Mouse (Mus musculus) neural tube, postnatal 0 days (tissue): Measurements from ENCODE around the gene Cdv3. TPM values are rescaled to one million over a fixed set of nuclear protein-coding genes. Genes with fewer than 3 reads are reported as not detected.

Source experiments
- polyA plus RNA-seq: library from polyadenylated mRNA; unstranded; fragments of >200 nt; fragmentation: Nextera tagmentation; extraction: Ambion mirVana; gene quantifications from 2 replicates; pipeline ENCODE4 v1.2.1, GENCODE M21; 2015

The Cdv3 gene
- 72.4 and 78.5 TPM in 2 replicates for polyA plus RNA-seq

DNA sequence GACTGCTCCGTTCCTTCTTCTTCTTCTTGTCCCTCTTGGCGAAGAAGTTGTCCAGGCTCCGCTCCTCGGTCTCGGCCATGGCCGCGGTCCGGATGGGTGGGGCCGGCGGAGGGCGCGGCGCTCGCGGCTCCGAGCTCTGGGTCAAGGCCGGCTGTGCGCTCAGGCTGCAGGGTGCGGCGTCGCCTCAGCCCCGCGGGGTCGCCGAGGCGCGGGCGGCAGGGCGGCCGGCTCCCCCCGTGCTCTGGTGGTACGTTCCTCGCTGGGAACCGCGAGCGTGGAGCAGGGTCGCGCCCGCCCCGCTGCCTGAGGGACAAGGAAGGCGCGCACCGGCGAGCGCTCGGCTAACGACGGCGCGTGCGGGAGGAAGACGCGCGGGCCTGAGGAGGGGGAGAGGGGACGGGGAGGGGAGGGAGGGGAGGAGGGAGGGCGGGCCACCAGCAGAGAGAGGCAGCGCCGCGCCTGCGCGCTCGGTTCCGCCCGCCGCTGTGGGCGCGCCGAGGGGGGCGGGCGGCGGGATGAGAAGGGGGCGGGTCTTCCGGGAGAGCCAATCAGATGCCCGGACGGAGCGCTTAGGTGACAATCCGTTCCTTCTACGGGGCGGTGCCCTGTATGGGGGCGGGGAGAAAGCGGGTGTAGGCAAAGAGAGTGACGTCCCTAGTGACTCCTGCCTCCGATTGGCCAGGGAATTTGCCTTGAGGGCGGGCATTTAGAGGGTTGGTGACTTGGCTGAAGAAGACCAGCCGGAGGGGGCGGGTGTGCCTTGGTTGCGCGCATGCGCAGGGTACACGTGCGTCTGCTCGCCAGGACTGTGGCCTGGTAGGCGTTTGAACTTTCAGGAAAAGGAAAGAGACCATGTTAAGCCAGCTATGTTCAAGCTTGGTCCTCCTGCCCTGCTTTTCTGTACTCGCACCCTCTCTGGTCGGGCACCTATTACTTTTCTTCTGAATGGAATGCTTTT is at the start of gene Cdv3:
TSS of gene Cdv3 (minus strand) at position 551 of the 958 bp plus-strand sequence.

DNA sequence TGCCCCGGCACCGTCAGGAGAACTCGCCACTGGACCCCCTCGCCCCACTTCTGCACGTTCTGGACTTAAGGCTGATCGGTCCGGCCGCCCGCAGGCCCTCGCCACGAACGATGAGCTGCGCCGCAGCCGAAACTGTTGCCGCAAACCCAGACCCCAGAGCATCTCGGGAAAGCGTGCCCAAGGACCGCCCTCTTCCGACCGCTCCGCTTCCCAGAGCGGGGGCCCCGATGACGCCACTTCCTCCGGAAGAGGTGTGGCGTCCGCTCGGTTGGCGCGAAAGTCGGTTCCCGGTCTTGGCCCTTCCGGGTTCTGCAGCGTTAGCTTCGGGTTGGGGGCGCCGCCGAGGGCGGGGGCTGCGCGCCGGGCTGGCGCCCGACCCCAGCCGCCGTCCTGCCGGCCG is 60.7 kb downstream of the Cdv3 start, which contains the start of the genes 1300017J02Rik and Topbp1:
TSS of gene 1300017J02Rik (minus strand) at position 156 of the 400 bp plus-strand sequence.
TSS of gene Topbp1 (plus strand) at position 289 of the 400 bp plus-strand sequence.

Other genes with a start within 250 kb of the Cdv3 start
- gene Srprb, start 163.7 kb downstream of the Cdv3 start, polyA plus RNA-seq, result 49.7 and 52.0 TPM in 2 replicates
- 2.3 TPM in 1 of 2 replicates, not detected in the other for gene Gm20425, start 135.5 kb downstream of the Cdv3 start, polyA plus RNA-seq
- 48.5 and 49.8 TPM in 2 replicates for gene Trf, start 135.4 kb downstream of the Cdv3 start, polyA plus RNA-seq
- 0.74 and 1.1 TPM in 2 replicates for gene 1300017J02Rik, start 60.8 kb downstream of the Cdv3 start, polyA plus RNA-seq
- gene Topbp1, start 60.6 kb downstream of the Cdv3 start, polyA plus RNA-seq, result 14.5 and 15.4 TPM in 2 replicates
- 3.9 and 9.1 TPM in 2 replicates for gene Bfsp2, start 114.6 kb upstream of the Cdv3 start, polyA plus RNA-seq